Mouse (Mus musculus) heart, adult 2 months (tissue): Measurements from ENCODE around the gene Dcp1a. TPM values are rescaled to one million over a fixed set of nuclear protein-coding genes. Genes with fewer than 3 reads are reported as not detected.
A peak's percentile ranks its signal among the peaks of the same experiment; 100 is the strongest.

Experiments
- DNase-seq, 2 experiments: peaks; one replicate each; pipeline ENCODE4 v3.0.0; 2021
- H3K27ac ChIP-seq: fragments of 200-600 bp; 2 replicates; pipeline ENCODE4 v1.8.1; 2022
- H3K27me3 ChIP-seq: fragments of 200-500 bp; 2 replicates; pipeline ENCODE4 v1.6.1; 2012; ENCODE audit warnings: mild to moderate bottlenecking, low read length, inconsistent platforms, mixed read lengths; ENCODE audit not compliant: control insufficient read depth, insufficient read depth
- H3K36me3 ChIP-seq: fragments of 200-500 bp; 2 replicates; pipeline ENCODE4 v1.6.1; 2012; ENCODE audit warnings: low read length, inconsistent platforms; ENCODE audit not compliant: control insufficient read depth, insufficient read depth
- H3K4me1 ChIP-seq: fragments of 200-500 bp; 2 replicates; pipeline ENCODE4 v1.6.1; 2011; ENCODE audit warnings: low read length; ENCODE audit not compliant: control insufficient read depth, insufficient read depth
- H3K4me3 ChIP-seq: fragments of 200-600 bp; 2 replicates; pipeline ENCODE4 v1.8.1; 2022
- H3K79me2 ChIP-seq: fragments of 200-500 bp; replicated peaks from 2 replicates; pipeline ENCODE4 v1.6.1; 2012; ENCODE audit warnings: mild to moderate bottlenecking, inconsistent platforms, low read length, moderate library complexity, mixed read lengths; ENCODE audit not compliant: control insufficient read depth, insufficient read depth
- H3K9ac ChIP-seq: fragments of 200-500 bp; 2 replicates; pipeline ENCODE4 v1.6.1; 2012; ENCODE audit warnings: low read depth, mild to moderate bottlenecking, control low read depth, inconsistent platforms, low read length, mixed read lengths
- CTCF ChIP-seq: fragments of 200-600 bp; IDR thresholded peaks from 2 replicates; pipeline ENCODE4 v1.8.1; 2022; ENCODE audit warnings: antibody characterized with exemption, mild to moderate bottlenecking, moderate library complexity
- EP300 ChIP-seq: fragments of 200-500 bp; IDR thresholded peaks from 2 replicates; pipeline ENCODE4 v1.6.1; 2011; ENCODE audit warnings: low read depth, low read length, control low read depth; ENCODE audit not compliant: insufficient read depth
- POLR2A ChIP-seq: fragments of 200-500 bp; IDR thresholded peaks from 2 replicates; pipeline ENCODE4 v1.6.1; 2011; ENCODE audit warnings: mild to moderate bottlenecking, low read depth, low read length, control low read depth; ENCODE audit not compliant: insufficient read depth
- WGBS: fragments of 180-500 bp; shearing (Covaris S2); methylation state at CpG from one replicate; pipeline ENCODE4 v1.1.7; 2018; 5-methylcytosine and 5-hydroxymethylcytosine counted together
- intact Hi-C: fragments of 180-260 bp; cut with DNase I; formaldehyde crosslinking; loops from one replicate; pipeline ENCODE4 v1.15.1; 2025
- polyA plus RNA-seq: library from polyadenylated mRNA; depleted of rRNA; stranded (reverse); fragments of >200 nt; gene quantifications from 2 replicates; pipeline ENCODE4 v1.2.3, GENCODE M21; 2012
- total RNA-seq, 2 experiments: library from RNA; stranded (reverse); gene quantifications; 2 replicates each; pipeline ENCODE4 v1.2.3; 2021

Dcp1a gene
- total and polyA plus RNA-seq, 3 experiments = 9.8 to 15.4 (median 10.8) TPM

- Histone ChIP-seq H3K9ac (no peak overlapping the region), H3K4me1 (peaks cover 3% of the 10 kb centered on the region; the same call in 1 of the 2 replicates), H3K36me3 (no peaks in the 10 kb centered on the region), H3K27ac (no peak overlapping the region), H3K79me2 (no peaks in the 10 kb centered on the region), H3K4me3 (no peak overlapping the region), H3K27me3 (peaks cover 3% of the 10 kb centered on the region; the same call in 1 of the 2 replicates)
- TF ChIP-seq EP300 (no peak), POLR2A (no peak), CTCF (no peak)
- DNase-seq = no peak
- 20% methylated on average over 12 of the region's 13 CpGs for WGBS
- intact Hi-C loops = loop anchor here (10.0 kb wide), 1 partner anchor 101 kb away; no protein-coding TSS in a partner anchor
Measured at GRCm38 (mm10) chr14:30455801-30456595, 23.3 kb upstream of the Dcp1a start.

GRCm38 (mm10) chr14:30457436-30457835 is 21.9 kb upstream of the Dcp1a start:
- H3K27me3 ChIP-seq = peaks cover 3% of the 10 kb centered on the region; the same call in 1 of the 2 replicates
- 76% methylated on average over 7 of the region's 7 CpGs for WGBS
- H3K27ac ChIP-seq = no peak overlapping the region
- peaks cover 3% of the 10 kb centered on the region; the same call in 1 of the 2 replicates for H3K4me1 ChIP-seq
- H3K9ac ChIP-seq = no peak overlapping the region
- no peak overlapping the region for H3K4me3 ChIP-seq
- DNase-seq = no peak
- intact Hi-C loops = loop anchor here (10.0 kb wide), 1 partner anchor 103 kb away; no protein-coding TSS in a partner anchor
- TF ChIP-seq POLR2A (no peak), EP300 (no peak), CTCF (no peak)
- no peaks in the 10 kb centered on the region for H3K36me3 ChIP-seq
- no peaks in the 10 kb centered on the region for H3K79me2 ChIP-seq

GRCm38 (mm10) chr14:30457897-30458296 is 21.4 kb upstream of the Dcp1a start:
- Histone ChIP-seq H3K4me3 (no peak overlapping the region), H3K27ac (no peak overlapping the region), H3K27me3 (peaks cover 3% of the 10 kb centered on the region; the same call in 1 of the 2 replicates), H3K79me2 (no peaks in the 10 kb centered on the region), H3K36me3 (no peaks in the 10 kb centered on the region), H3K4me1 (peaks cover 3% of the 10 kb centered on the region; the same call in 1 of the 2 replicates), H3K9ac (no peak overlapping the region)
- peak; percentile 30 to 53 for DNase-seq
- 21% methylated on average over 2 of the region's 2 CpGs for WGBS
- TF ChIP-seq CTCF = no peak
- no peak for TF ChIP-seq POLR2A
- no peak for TF ChIP-seq EP300
- intact Hi-C loops = loop anchor here (10.0 kb wide), 1 partner anchor 103 kb away; no protein-coding TSS in a partner anchor

DNA sequence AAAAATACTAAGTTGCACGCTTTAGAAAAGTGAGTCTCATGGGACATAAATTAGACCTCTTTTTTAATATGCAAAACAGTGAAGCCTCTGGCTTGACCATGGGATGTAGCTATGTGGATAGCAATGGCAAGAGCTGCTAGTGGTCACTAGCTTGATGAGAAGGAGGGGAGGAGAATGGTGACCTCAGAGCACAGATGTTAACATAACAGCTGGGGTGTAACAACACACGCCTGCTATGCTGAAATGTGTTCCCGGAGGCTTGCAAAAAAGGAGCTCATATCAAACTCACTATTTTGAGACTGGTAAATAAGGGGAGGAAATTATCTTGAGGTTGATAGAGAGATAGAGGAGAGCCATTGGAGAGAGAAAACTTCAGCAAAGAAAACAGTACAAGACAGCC is 20.5 kb upstream of the Dcp1a start:
- Histone ChIP-seq H3K36me3 (no peaks in the 10 kb centered on the region), H3K4me3 (no peak overlapping the region), H3K27ac (no peak overlapping the region), H3K27me3 (peaks cover 3% of the 10 kb centered on the region; the same call in 1 of the 2 replicates), H3K4me1 (peaks cover 3% of the 10 kb centered on the region; the same call in 1 of the 2 replicates), H3K9ac (no peak overlapping the region), H3K79me2 (no peaks in the 10 kb centered on the region)
- 73% methylated on average over 3 of the region's 3 CpGs for WGBS
- peak in 1 of 2 experiments; percentile 14 for DNase-seq
- intact Hi-C loops = loop anchor here (10.0 kb wide), 1 partner anchor 104 kb away; no protein-coding TSS in a partner anchor
- no peak for TF ChIP-seq POLR2A
- no peak for TF ChIP-seq CTCF
- TF ChIP-seq EP300 = no peak

DNA sequence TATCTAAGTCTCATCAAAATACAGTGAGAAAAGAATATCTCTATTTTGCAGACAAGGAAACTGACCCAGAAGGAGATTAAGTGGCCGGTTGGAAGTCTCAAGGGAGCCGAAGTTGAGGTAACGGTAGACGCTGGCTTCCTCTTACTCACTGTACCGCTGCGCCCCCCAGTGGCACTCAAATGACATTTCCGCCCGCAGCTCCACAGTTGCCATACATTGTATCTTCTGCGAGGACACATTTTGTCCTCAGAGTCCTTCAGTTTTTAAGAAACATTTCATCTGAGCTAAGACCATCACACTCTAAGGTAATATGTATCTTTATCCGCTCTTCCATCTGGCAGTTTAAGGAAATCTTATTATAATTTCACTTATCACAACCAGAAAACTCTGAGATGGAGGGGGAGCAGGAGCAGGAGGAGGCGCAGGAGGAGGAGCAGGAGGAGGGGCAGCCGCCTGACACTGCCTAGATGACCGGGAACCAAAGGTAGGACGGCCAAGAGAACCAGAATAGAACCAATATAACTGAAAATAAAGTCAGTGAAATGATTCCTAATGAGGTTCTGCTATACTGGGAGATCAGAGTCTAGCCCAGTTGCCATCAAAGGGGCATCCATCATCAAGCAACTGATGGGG is 19.3 kb upstream of the Dcp1a start:
- DNase-seq = peak; percentile 79
- intact Hi-C loops = loop anchor here (1.0 to 10.0 kb wide), 2 partner anchors 105 to 323 kb away; no protein-coding TSS in a partner anchor
- Histone ChIP-seq H3K27ac (no peak overlapping the region), H3K79me2 (no peaks in the 10 kb centered on the region), H3K4me1 (peaks cover 3% of the 10 kb centered on the region; the same call in 1 of the 2 replicates), H3K9ac (no peak overlapping the region), H3K36me3 (no peaks in the 10 kb centered on the region), H3K4me3 (no peak overlapping the region), H3K27me3 (peaks cover 3% of the 10 kb centered on the region; the same call in 1 of the 2 replicates)
- WGBS = 6% methylated on average over 14 of the region's 14 CpGs
- no peak for TF ChIP-seq POLR2A
- TF ChIP-seq EP300 = peak; percentile 78
- peak; percentile 99 for TF ChIP-seq CTCF

DNA sequence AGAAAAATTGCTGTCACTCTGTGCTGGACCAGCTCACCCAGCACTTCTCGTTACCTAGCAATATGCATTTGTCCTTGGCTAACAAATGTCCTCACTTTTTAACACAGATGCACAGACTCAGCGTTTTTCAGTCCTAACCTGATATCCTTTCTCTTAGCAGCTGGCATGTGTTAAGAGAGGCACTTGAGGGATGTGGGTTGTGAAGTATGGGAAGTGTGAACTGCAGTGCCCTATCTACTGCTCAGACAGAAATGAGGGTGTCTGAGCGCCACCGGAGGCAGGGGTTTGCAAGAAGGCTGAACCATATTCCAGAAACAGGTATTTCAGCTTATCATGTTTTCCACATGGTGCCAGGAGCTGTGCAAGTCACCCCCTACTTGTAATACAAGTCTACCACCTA is 16.0 kb upstream of the Dcp1a start:
- WGBS = 61% methylated on average over 4 of the region's 4 CpGs
- no peak overlapping the region for H3K4me3 ChIP-seq
- H3K27ac ChIP-seq = no peak overlapping the region
- H3K4me1 ChIP-seq = peaks cover 1% of the 10 kb centered on the region; the same call in 1 of the 2 replicates
- no peak for DNase-seq
- H3K36me3 ChIP-seq = no peaks in the 10 kb centered on the region
- no peak for TF ChIP-seq EP300
- no peak for TF ChIP-seq CTCF
- TF ChIP-seq POLR2A = no peak
- H3K79me2 ChIP-seq = no peaks in the 10 kb centered on the region
- no peak overlapping the region for H3K9ac ChIP-seq
- intact Hi-C loops = no loop called here
- no peaks in the 10 kb centered on the region for H3K27me3 ChIP-seq
